ENCODE assay signal across 11 mouse cellular contexts in genomic region chr9:72655602-72656001, GRCm38 (mm10). TPM values are rescaled to one million over a fixed set of nuclear protein-coding genes. Genes with fewer than 3 reads are reported as not detected.
DNase-seq lines count a peak whose midpoint lies in the region; ATAC-seq lines count a peak whose summit lies in the region.
"Had no signal": no experiment of that assay in that cellular context is flagged by ENCODE, and none has a peak within 500 bp of the region (broad histone marks: within the 10 kb centered on the region; RNA-seq: fewer than 3 reads in every experiment).

No protein-coding gene starts in this region.

- H3K4me1 ChIP-seq in heart, embryonic 13.5 days, result peaks cover 52% of the 10 kb centered on the region
- H3K4me1 ChIP-seq in midbrain, embryonic 10.5 days, result peaks cover 57% of the 10 kb centered on the region
- H3K4me1 ChIP-seq in midbrain, embryonic 11.5 days (ENCODE audit: control insufficient read depth, insufficient read depth, low read length), result peaks cover 16% of the 10 kb centered on the region

- 52% methylated on average over 5 of the region's 5 CpGs for WGBS in heart, embryonic 13.5 days
- 75% methylated on average over 5 of the region's 5 CpGs for WGBS in midbrain, embryonic 10.5 days
- 81% methylated on average over 5 of the region's 5 CpGs for WGBS in midbrain, embryonic 11.5 days

- no peaks in the 10 kb centered on the region for H3K36me3 ChIP-seq in heart, embryonic 13.5 days
- no peaks in the 10 kb centered on the region for H3K36me3 ChIP-seq in midbrain, embryonic 10.5 days
- H3K36me3 ChIP-seq in midbrain, embryonic 11.5 days (ENCODE audit: control insufficient read depth, insufficient read depth, low read length), result no peaks in the 10 kb centered on the region
- H3K36me3 ChIP-seq: lung, embryonic 15.5 days; midbrain, embryonic 15.5 days; neural tube, embryonic 12.5 days had no signal

- no peak overlapping the region for H3K4me3 ChIP-seq in heart, embryonic 13.5 days
- H3K4me3 ChIP-seq in midbrain, embryonic 10.5 days, result no peak overlapping the region
- no peak overlapping the region for H3K4me3 ChIP-seq in midbrain, embryonic 11.5 days (ENCODE audit: low read depth, low read length)
- H3K4me3 ChIP-seq: lung, embryonic 15.5 days; midbrain, embryonic 15.5 days; neural tube, embryonic 12.5 days had no signal

- no peaks in the 10 kb centered on the region for H3K27me3 ChIP-seq in heart, embryonic 13.5 days (replicated peaks)
- no peaks in the 10 kb centered on the region for H3K27me3 ChIP-seq in midbrain, embryonic 10.5 days (ENCODE audit: low read depth, poor library complexity, severe bottlenecking)
- H3K27me3 ChIP-seq in midbrain, embryonic 11.5 days (ENCODE audit: control insufficient read depth, insufficient read depth, low read length), result no peaks in the 10 kb centered on the region
- H3K27me3 ChIP-seq: lung, embryonic 15.5 days; midbrain, embryonic 15.5 days; neural tube, embryonic 12.5 days had no signal

- no peak overlapping the region for H3K9ac ChIP-seq in heart, embryonic 13.5 days
- H3K9ac ChIP-seq in midbrain, embryonic 11.5 days (ENCODE audit: low read length), result no peak overlapping the region
- H3K9ac ChIP-seq: lung, embryonic 15.5 days; midbrain, embryonic 15.5 days; neural tube, embryonic 12.5 days had no signal

- H3K4me2 ChIP-seq in heart, embryonic 13.5 days, result no peak overlapping the region
- H3K4me2 ChIP-seq in midbrain, embryonic 11.5 days, result no peak overlapping the region
- H3K4me2 ChIP-seq: lung, embryonic 15.5 days; midbrain, embryonic 15.5 days; neural tube, embryonic 12.5 days had no signal

- no peak for DNase-seq in heart, adult 9 months (ENCODE audit: low spot score in 2 of 2)
- no peak for DNase-seq in midbrain, embryonic 10.5 days (ENCODE audit: low spot score)
- no peak for DNase-seq in midbrain, embryonic 11.5 days (ENCODE audit: low spot score, missing footprints)
- DNase-seq in heart, postnatal 10 days, result peak; percentile 49 to 57
- no peak for DNase-seq in layer of hippocampus, adult 9-10 months (ENCODE audit: low spot score)
- DNase-seq in lung, postnatal 25 days (ENCODE audit: low spot score), result no peak

- ATAC-seq in heart, embryonic 13.5 days (ENCODE audit: extremely low read depth, insufficient number of reproducible peaks, low FRiP score, low TSS enrichment), result no peak
- no peak for ATAC-seq in midbrain, embryonic 11.5 days (ENCODE audit: low FRiP score)
- ATAC-seq: forebrain, embryonic 14.5 days; midbrain, embryonic 15.5 days had no signal

- intact Hi-C loops in heart, postnatal 10 days (cut with DNase I), result no loop called here

- no peaks in the 10 kb centered on the region for H3K9me3 ChIP-seq in heart, embryonic 13.5 days
- H3K9me3 ChIP-seq in midbrain, embryonic 10.5 days (replicated peaks), result no peaks in the 10 kb centered on the region
- no peaks in the 10 kb centered on the region for H3K9me3 ChIP-seq in midbrain, embryonic 11.5 days (ENCODE audit: control insufficient read depth, low read length)
- H3K9me3 ChIP-seq: lung, embryonic 15.5 days; midbrain, embryonic 15.5 days; neural tube, embryonic 12.5 days had no signal

- 0 out of 2 replicates have a peak overlapping the region, but pooled peaks have one; percentile 17 for H3K27ac ChIP-seq in heart, embryonic 13.5 days (replicated peaks)
- peak overlapping the region; percentile 43; the same call in 1 of the 2 replicates for H3K27ac ChIP-seq in midbrain, embryonic 10.5 days (replicated peaks)
- no peak overlapping the region for H3K27ac ChIP-seq in midbrain, embryonic 11.5 days (ENCODE audit: low read depth, low read length)
- H3K27ac ChIP-seq: midbrain, embryonic 15.5 days; neural tube, embryonic 12.5 days had no signal

RNA-seq across cellular contexts. Expression of gene Nedd4, which starts 6.5 kb away (rescaled TPM):
- polyA plus RNA-seq in heart, embryonic 13.5 days (2015; fragmentation: Nextera tagmentation; extraction: Ambion mirVana), result 468 and 480 TPM in 2 replicates
- 605 and 682 TPM in 2 replicates for polyA plus RNA-seq in midbrain, embryonic 10.5 days (2016; fragmentation: Nextera tagmentation; extraction: Ambion mirVana)
- 812 and 869 TPM in 2 replicates for polyA plus RNA-seq in midbrain, embryonic 11.5 days (2014; fragmentation: Nextera tagmentation; extraction: Ambion mirVana)
- total RNA-seq in heart, postnatal 10 days (2021), result 100 to 1,000 TPM; 490 to 566 TPM

Comparison
In these comparisons a context has a peak if more than half of its experiments do, and no peak if none do; other contexts are left out.
1. DNase-seq: peak in heart, postnatal 10 days (2 of 2); none in heart, adult 9 months (0 of 2), midbrain, embryonic 10.5 days (single experiment), midbrain, embryonic 11.5 days (single experiment), layer of hippocampus, adult 9-10 months (single experiment) and lung, postnatal 25 days (single experiment).